Mouse (Mus musculus) effector memory CD4-positive, alpha-beta T cell, adult 7 months (primary cell): Measurements from ENCODE around the gene Ndufb8. TPM values are rescaled to one million over a fixed set of nuclear protein-coding genes. Genes with fewer than 3 reads are reported as not detected.

Source experiments
- polyA plus RNA-seq: library from polyadenylated mRNA; unstranded; fragments of 100-300 nt; shearing (Covaris generic); gene quantifications from one replicate; pipeline ENCODE4 v1.2.1, GENCODE M21; 2017

Gene Ndufb8
- 188 TPM for polyA plus RNA-seq

DNA sequence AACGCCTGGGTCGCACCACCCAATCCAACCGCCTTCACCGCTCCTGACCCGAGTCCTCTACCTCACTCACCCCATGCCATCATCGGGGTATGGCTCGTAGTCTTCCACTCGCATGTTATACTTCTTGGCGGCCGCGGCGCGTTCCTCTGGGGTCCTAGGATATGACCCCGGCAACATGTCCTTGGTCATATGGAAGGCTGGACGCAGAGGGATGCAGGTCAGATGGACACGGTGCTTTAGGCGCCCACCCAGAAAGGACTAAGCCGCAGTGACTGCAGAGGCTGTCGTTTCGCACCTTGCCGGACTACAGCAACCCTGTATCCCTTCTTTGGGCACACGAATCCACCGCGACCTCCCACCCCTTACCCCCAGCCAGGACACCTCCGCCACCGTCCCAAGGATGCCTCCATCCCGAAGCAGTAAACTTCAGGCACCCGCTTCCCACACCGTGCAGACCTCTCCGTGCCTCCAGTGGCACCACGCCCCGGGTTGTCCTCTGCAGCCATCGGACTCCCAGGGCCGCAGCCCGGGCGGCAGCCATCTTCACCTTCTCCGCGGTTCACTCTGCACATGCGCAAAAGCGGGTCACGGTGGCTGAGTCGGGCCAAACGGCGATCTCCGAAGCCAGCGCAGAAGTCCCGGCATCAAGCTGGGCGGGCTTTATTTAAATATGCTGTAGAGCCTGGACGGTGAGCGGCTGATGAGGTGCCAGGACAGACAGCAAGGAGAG lies at the start of gene Ndufb8:
Ndufb8 (minus strand) TSS at position 580 of the 730 bp plus-strand sequence.

DNA sequence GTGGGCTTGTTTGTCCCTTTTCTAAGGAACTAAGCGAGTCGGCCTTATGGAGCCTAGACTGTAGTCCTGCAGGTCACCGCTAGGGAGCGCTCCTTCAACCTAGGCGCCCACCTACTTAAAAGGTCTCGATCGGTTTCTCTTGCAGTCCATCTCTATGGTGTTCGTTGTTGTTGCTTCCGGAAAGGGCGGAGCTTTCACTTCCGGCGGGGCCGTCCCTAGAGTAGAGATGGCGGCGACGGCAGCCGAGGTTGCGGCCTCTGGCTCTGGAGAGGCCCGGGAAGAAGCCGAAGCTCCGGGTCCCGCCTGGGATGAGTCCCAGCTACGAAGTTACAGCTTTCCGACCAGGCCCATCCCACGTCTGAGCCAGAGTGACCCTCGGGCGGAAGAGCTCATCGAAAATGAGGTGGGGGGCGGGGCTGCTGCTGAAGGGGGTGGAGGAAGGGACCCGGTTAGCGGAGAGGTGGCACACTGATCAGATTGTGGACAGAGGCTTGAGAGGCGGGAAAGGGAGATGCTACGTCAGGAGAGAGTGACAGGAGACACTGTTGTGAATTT lies 7.5 kb upstream of the Ndufb8 start, which contains the start of gene Hif1an:
Hif1an (plus strand) TSS at position 199 of the 555 bp plus-strand sequence.

DNA sequence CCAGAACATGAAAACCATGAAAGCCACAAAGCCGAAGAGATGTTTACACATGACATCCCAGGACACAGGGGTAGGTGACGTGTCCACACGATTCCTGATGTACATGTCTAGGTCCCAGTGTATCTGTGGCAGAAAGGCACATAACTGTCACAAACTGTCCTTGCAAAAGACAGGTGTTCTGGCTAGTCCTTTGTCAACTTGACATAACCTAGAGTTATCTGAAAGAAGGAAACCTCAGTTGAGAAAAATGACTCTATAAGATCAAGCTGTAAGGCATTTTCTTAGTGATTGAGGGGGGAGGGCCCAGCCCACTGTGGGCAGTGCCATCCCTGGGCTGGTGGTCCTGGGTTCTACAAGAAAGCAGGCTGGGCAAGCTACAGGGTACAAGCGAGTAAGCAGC lies 2.5 kb downstream of the Ndufb8 start, which contains the start of gene Gm20538:
Gm20538 (minus strand) TSS at position 101 of the 400 bp plus-strand sequence.

DNA sequence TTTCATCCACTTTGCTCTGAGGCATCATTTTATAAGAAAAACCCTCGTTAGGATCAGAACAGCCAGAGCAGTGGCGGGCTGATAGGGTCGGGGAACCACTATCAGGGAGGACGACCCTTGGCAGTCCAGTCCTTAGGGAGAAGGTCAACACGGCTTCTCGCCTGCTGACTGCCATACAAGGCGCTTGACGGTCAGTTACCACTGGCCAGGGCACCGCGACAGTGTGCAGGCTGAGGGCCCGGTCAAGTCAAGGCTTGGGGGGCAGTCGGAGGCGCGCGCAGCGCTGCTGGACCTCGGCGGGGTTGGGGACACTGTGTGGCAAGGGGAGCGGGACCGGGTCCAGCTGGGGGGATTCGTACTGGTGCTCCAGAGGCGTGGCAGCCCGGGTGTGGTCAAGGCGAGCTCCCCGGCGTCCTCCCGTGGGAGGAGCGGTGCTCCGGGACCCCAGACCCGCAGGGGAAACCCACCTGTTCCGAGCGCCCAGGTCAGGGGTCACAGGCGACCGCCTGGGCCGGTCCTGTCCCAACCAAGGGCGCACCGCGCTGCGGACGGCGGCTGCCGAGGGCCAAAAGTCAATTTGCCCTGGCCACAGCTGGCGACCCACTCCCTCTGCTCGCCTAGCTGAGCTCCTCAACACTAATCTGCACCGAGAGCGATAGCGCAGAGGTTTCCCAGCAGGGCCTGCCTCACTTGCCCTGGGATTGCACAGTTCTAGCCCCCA lies 9.8 kb downstream of the Ndufb8 start, which contains the start of gene Sec31b:
Sec31b (minus strand) TSS at position 544 of the 721 bp plus-strand sequence.

Other genes with a start within 250 kb of the Ndufb8 start
- 0.23 TPM for gene Scd4, start 222.3 kb downstream of the Ndufb8 start, polyA plus RNA-seq
- not detected for gene Scd1, start 147.6 kb downstream of the Ndufb8 start, polyA plus RNA-seq
- gene Wnt8b, start 62.0 kb downstream of the Ndufb8 start, polyA plus RNA-seq: 0.48 TPM
- gene Sec31b, start 9.6 kb downstream of the Ndufb8 start, polyA plus RNA-seq: 2.0 TPM
- not detected for gene Gm20538, start 2.6 kb downstream of the Ndufb8 start, polyA plus RNA-seq
- 43.4 TPM for gene Hif1an, start 7.4 kb upstream of the Ndufb8 start, polyA plus RNA-seq
- 0.34 TPM for gene Pax2, start 200.6 kb upstream of the Ndufb8 start, polyA plus RNA-seq